Comparison of ENCODE assay signal across 8 mouse cellular contexts in the genomic region with DNA sequence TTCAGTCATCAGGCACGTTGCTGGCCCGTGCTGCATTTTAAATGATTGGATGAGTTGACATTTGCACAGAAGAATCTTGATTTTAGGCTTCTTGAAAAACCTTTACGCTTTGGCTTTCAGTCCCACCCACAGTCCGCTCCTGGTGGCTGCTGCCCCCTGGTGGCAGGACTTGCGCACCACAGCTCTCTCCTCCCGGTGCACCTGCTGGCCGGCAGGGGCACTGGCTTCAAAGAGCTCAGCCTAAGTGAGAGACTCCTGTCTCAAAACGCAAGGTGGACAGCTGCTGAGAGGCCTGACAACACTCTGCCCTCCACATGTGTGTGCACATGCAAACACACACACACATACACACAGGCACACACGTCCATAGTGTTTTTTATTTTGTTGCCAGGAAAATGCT. TPM values are rescaled to one million over a fixed set of nuclear protein-coding genes. Genes with fewer than 3 reads are reported as not detected.
A peak's percentile ranks its signal among the peaks of the same experiment; 100 is the strongest.
DNase-seq lines count a peak whose midpoint lies in the region; ATAC-seq and TF ChIP-seq lines count a peak whose summit lies in the region.

No protein-coding gene starts in this region.

- TF ChIP-seq CTCF in embryonic fibroblast, embryonic 13.5 days (IDR thresholded peaks at IDR 0.05; ENCODE audit: borderline replicate concordance, insufficient read depth, low read length) = peak; percentile 99
- peak; percentile 100 for TF ChIP-seq CTCF in liver, adult 2 months (IDR thresholded peaks at IDR 0.05; ENCODE audit: low read depth, low read length)

- H3K9ac ChIP-seq in heart, embryonic 12.5 days = peak overlapping the region; percentile 43; the same call in 1 of the 2 replicates
- H3K9ac ChIP-seq in kidney, embryonic 16.5 days (replicated peaks; ENCODE audit: low read length) = no peak overlapping the region
- H3K9ac ChIP-seq in liver, adult 2 months (ENCODE audit: low read depth, low read length) = no peak overlapping the region

- peaks cover 39% of the 10 kb centered on the region for H3K36me3 ChIP-seq in heart, embryonic 12.5 days
- H3K36me3 ChIP-seq in kidney, embryonic 16.5 days (ENCODE audit: insufficient read depth, low read length) = peaks cover 23% of the 10 kb centered on the region
- H3K36me3 ChIP-seq in liver, adult 2 months (ENCODE audit: control insufficient read depth, insufficient read depth, low read length) = no peaks in the 10 kb centered on the region

- no peaks in the 10 kb centered on the region; the same call in 1 of the 2 replicates for H3K4me1 ChIP-seq in embryonic fibroblast, embryonic 13.5 days (ENCODE audit: control insufficient read depth, insufficient read depth, low read length)
- H3K4me1 ChIP-seq in heart, embryonic 12.5 days (replicated peaks) = no peaks in the 10 kb centered on the region
- no peaks in the 10 kb centered on the region for H3K4me1 ChIP-seq in kidney, embryonic 16.5 days (ENCODE audit: insufficient read depth, low read length)
- peaks cover 1% of the 10 kb centered on the region; the same call in 1 of the 2 replicates for H3K4me1 ChIP-seq in liver, adult 2 months (ENCODE audit: control insufficient read depth, insufficient read depth, low read length)

- peak; percentile 98 for DNase-seq in B cell, adult 2 months
- DNase-seq in adrenal gland, postnatal 4 days (ENCODE audit: low spot score in 2 of 2) = peak; percentile 87 to 96
- DNase-seq in liver, adult 2 months (ENCODE audit: extremely low read depth, low read depth, low spot score) = peak; percentile 60
- DNase-seq in spleen, postnatal 36 days (ENCODE audit: low spot score in 2 of 2) = peak; percentile 84 to 87

- H3K4me3 ChIP-seq in embryonic fibroblast, embryonic 13.5 days (ENCODE audit: insufficient read depth, low read length) = no peak overlapping the region
- H3K4me3 ChIP-seq in heart, embryonic 12.5 days = no peak overlapping the region
- H3K4me3 ChIP-seq in kidney, embryonic 16.5 days (ENCODE audit: low read length) = no peak overlapping the region
- H3K4me3 ChIP-seq in liver, adult 2 months (ENCODE audit: insufficient read depth, low read depth, low read length) = no peak overlapping the region

- H3K4me2 ChIP-seq in heart, embryonic 12.5 days = no peak overlapping the region
- no peak overlapping the region for H3K4me2 ChIP-seq in kidney, embryonic 16.5 days (replicated peaks; ENCODE audit: low read depth, low read length)

- H3K9me3 ChIP-seq in heart, embryonic 12.5 days (replicated peaks) = no peaks in the 10 kb centered on the region
- H3K9me3 ChIP-seq in kidney, embryonic 16.5 days (ENCODE audit: low read length) = no peaks in the 10 kb centered on the region

- TF ChIP-seq POLR2A in embryonic fibroblast, embryonic 13.5 days (IDR thresholded peaks at IDR 0.05; ENCODE audit: low read depth, low read length) = no peak
- TF ChIP-seq POLR2A in liver, adult 2 months (IDR thresholded peaks at IDR 0.05; ENCODE audit: extremely low read depth, insufficient read depth, low read length) = no peak

- no peaks in the 10 kb centered on the region for H3K79me2 ChIP-seq in liver, adult 2 months (ENCODE audit: control insufficient read depth, insufficient read depth, low read length)

- H3K27me3 ChIP-seq in heart, embryonic 12.5 days (replicated peaks) = 0 out of 2 replicates have a peak, but pooled peaks cover 6% of the 10 kb centered on the region
- H3K27me3 ChIP-seq in kidney, embryonic 16.5 days (ENCODE audit: insufficient read depth, low read length) = 0 out of 2 replicates have a peak, but pooled peaks cover under 1% of the 10 kb centered on the region
- no peaks in the 10 kb centered on the region for H3K27me3 ChIP-seq in liver, adult 2 months (ENCODE audit: control insufficient read depth, insufficient read depth, low read length)

- no peak overlapping the region for H3K27ac ChIP-seq in embryonic fibroblast, embryonic 13.5 days (ENCODE audit: insufficient read depth, low read length)
- H3K27ac ChIP-seq in heart, embryonic 12.5 days (ENCODE audit: poor library complexity, severe bottlenecking) = no peak overlapping the region
- no peak overlapping the region for H3K27ac ChIP-seq in kidney, embryonic 16.5 days (ENCODE audit: low read length)
- H3K27ac ChIP-seq in liver, adult 2 months (replicated peaks; ENCODE audit: insufficient read depth, low read depth, low read length) = no peak overlapping the region

- 7% methylated on average over 9 of the region's 9 CpGs for WGBS in heart, embryonic 12.5 days
- WGBS in kidney, embryonic 16.5 days = 7% methylated on average over 9 of the region's 9 CpGs
- WGBS in liver, adult 2 months = 6% methylated on average over 9 of the region's 9 CpGs

- peak; percentile 70; the same call in 1 of the 2 replicates for ATAC-seq in heart, embryonic 12.5 days (ENCODE audit: insufficient number of reproducible peaks, low FRiP score)
- peak; percentile 58 for ATAC-seq in kidney, embryonic 16.5 days (ENCODE audit: low FRiP score, low TSS enrichment)
- ATAC-seq in monocyte, adult 5-6 weeks (replicated peaks; ENCODE audit: insufficient number of reproducible peaks, low FRiP score, low TSS enrichment, poor library complexity, severe bottlenecking) = peak; percentile 88

RNA-seq across cellular contexts. Expression of a gene that starts 9.9 kb away (rescaled TPM):
- 100 to 1,000 TPM; 233 to 289 TPM for total RNA-seq in adrenal gland, postnatal 4 days (2021)
- 142 and 293 TPM in 2 replicates for polyA plus RNA-seq in embryonic fibroblast, embryonic 13.5 days (2011; ENCODE audit: insufficient read length, low read depth, missing spikeins)
- 924 and 950 TPM in 2 replicates for polyA plus RNA-seq in heart, embryonic 12.5 days (2016; fragmentation: Nextera tagmentation; extraction: Ambion mirVana)
- polyA plus RNA-seq in kidney, embryonic 16.5 days (2015; fragmentation: Nextera tagmentation; extraction: Ambion mirVana) = 1,595 and 1,651 TPM in 2 replicates
- 4.4 and 12.8 TPM in 2 replicates for total RNA-seq in liver, adult 2 months (2014; rRNA removed)
- 0.49 and 2.8 TPM in 2 replicates for polyA plus RNA-seq in liver, adult 2 months (2012; rRNA removed)
- 17.1 to 48.5 TPM (median 25.0 TPM) in 3 replicates for total RNA-seq in monocyte, adult 5-6 weeks (2017)

RNA-seq across cellular contexts. Expression of a gene that starts 18.5 kb away (rescaled TPM):
- 10 to 100 TPM; 36.8 to 40.5 TPM for total RNA-seq in adrenal gland, postnatal 4 days (2021)
- polyA plus RNA-seq in embryonic fibroblast, embryonic 13.5 days (2011; ENCODE audit: insufficient read length, low read depth, missing spikeins) = 6.8 and 9.3 TPM in 2 replicates
- 12.3 and 12.9 TPM in 2 replicates for polyA plus RNA-seq in heart, embryonic 12.5 days (2016; fragmentation: Nextera tagmentation; extraction: Ambion mirVana)
- polyA plus RNA-seq in kidney, embryonic 16.5 days (2015; fragmentation: Nextera tagmentation; extraction: Ambion mirVana) = 3.3 and 4.4 TPM in 2 replicates
- total RNA-seq in liver, adult 2 months (2014; rRNA removed) = 18.7 and 20.3 TPM in 2 replicates
- polyA plus RNA-seq in liver, adult 2 months (2012; rRNA removed) = 46.1 and 58.5 TPM in 2 replicates
- 2.3 to 9.8 TPM (median 5.0 TPM) in 3 replicates for total RNA-seq in monocyte, adult 5-6 weeks (2017)

RNA-seq across cellular contexts. Expression of a gene that starts 32.8 kb away (rescaled TPM):
- total RNA-seq in adrenal gland, postnatal 4 days (2021) = 1 to 10 TPM; 4.7 to 5.4 TPM
- polyA plus RNA-seq in embryonic fibroblast, embryonic 13.5 days (2011; ENCODE audit: insufficient read length, low read depth, missing spikeins) = 8.5 and 9.7 TPM in 2 replicates
- 11.4 and 12.0 TPM in 2 replicates for polyA plus RNA-seq in heart, embryonic 12.5 days (2016; fragmentation: Nextera tagmentation; extraction: Ambion mirVana)
- 15.1 and 16.3 TPM in 2 replicates for polyA plus RNA-seq in kidney, embryonic 16.5 days (2015; fragmentation: Nextera tagmentation; extraction: Ambion mirVana)
- total RNA-seq in liver, adult 2 months (2014; rRNA removed) = 0.09 and 0.34 TPM in 2 replicates
- not detected in 2 replicates for polyA plus RNA-seq in liver, adult 2 months (2012; rRNA removed)
- total RNA-seq in monocyte, adult 5-6 weeks (2017) = not detected in 3 replicates

RNA-seq across cellular contexts. Expression of a gene that starts 57.2 kb away (rescaled TPM):
- total RNA-seq in adrenal gland, postnatal 4 days (2021) = 100 to 1,000 TPM; 123 to 134 TPM
- 85.5 and 88.3 TPM in 2 replicates for polyA plus RNA-seq in embryonic fibroblast, embryonic 13.5 days (2011; ENCODE audit: insufficient read length, low read depth, missing spikeins)
- polyA plus RNA-seq in heart, embryonic 12.5 days (2016; fragmentation: Nextera tagmentation; extraction: Ambion mirVana) = 151 and 156 TPM in 2 replicates
- polyA plus RNA-seq in kidney, embryonic 16.5 days (2015; fragmentation: Nextera tagmentation; extraction: Ambion mirVana) = 126 and 127 TPM in 2 replicates
- 50.9 and 55.1 TPM in 2 replicates for total RNA-seq in liver, adult 2 months (2014; rRNA removed)
- 80.1 and 96.7 TPM in 2 replicates for polyA plus RNA-seq in liver, adult 2 months (2012; rRNA removed)
- 35.4 to 39.0 TPM (median 37.6 TPM) in 3 replicates for total RNA-seq in monocyte, adult 5-6 weeks (2017)

Comparison
In these comparisons a context has a peak if more than half of its experiments do, and no peak if none do; other contexts are left out.
1. RNA of a gene that starts 9.9 kb away (polyA plus RNA-seq): 1,595 to 1,651 TPM in kidney, embryonic 16.5 days, 924 to 950 TPM in heart, embryonic 12.5 days and 142 to 293 TPM in embryonic fibroblast, embryonic 13.5 days; 0.49 to 2.8 TPM in liver, adult 2 months; every median in the first group is over 10 times any median in the second.
2. Peak in every context shown above with its lines, with median percentiles within 50 percentile points of each other: DNase-seq and ATAC-seq.